Mouse (Mus musculus) activated CD4-positive, CD25-positive, alpha-beta regulatory T cell, adult 4 months (primary cell): Measurements from ENCODE around the gene Lsp1. TPM values are rescaled to one million over a fixed set of nuclear protein-coding genes. Genes with fewer than 3 reads are reported as not detected.

Experiments used
- ATAC-seq: one replicate; pipeline ENCODE4 v1.8.0; 2017
- polyA plus RNA-seq, 2 experiments: library from polyadenylated mRNA; unstranded; fragments of 100-300 nt; shearing (Covaris generic); gene quantifications; one replicate each; pipeline ENCODE4 v1.2.1; 2017

Gene Lsp1
- polyA plus RNA-seq = 1,000 to 10,000 TPM; 1,487 to 1,560 TPM

GRCm38 (mm10) chr7:142460636-142461077 lies at the start of gene Lsp1:
Lsp1 (plus strand) TSS chr7:142460809.
- peak; percentile 45 for ATAC-seq

GRCm38 (mm10) chr7:142413285-142413684 lies 47.3 kb upstream of the Lsp1 start:
- no peak for ATAC-seq

- ATAC-seq = no peak
Observed at GRCm38 (mm10) chr7:142415314-142415713, 45.3 kb upstream of the Lsp1 start.

- ATAC-seq = no peak
Observed at GRCm38 (mm10) chr7:142416225-142416624, 44.4 kb upstream of the Lsp1 start.

- ATAC-seq = no peak
Observed at GRCm38 (mm10) chr7:142418027-142418426, 42.6 kb upstream of the Lsp1 start.

- ATAC-seq = no peak
Observed at GRCm38 (mm10) chr7:142418679-142419078, 41.9 kb upstream of the Lsp1 start.

- ATAC-seq = no peak
Observed at GRCm38 (mm10) chr7:142419887-142420286, 40.7 kb upstream of the Lsp1 start.

GRCm38 (mm10) chr7:142421826-142422225 lies 38.8 kb upstream of the Lsp1 start:
- no peak for ATAC-seq

GRCm38 (mm10) chr7:142425641-142426213 lies 34.9 kb upstream of the Lsp1 start:
- ATAC-seq = no peak

GRCm38 (mm10) chr7:142428213-142428612 lies 32.4 kb upstream of the Lsp1 start:
- ATAC-seq = no peak

- ATAC-seq = no peak
Observed at GRCm38 (mm10) chr7:142430160-142430678, 30.4 kb upstream of the Lsp1 start.

- ATAC-seq = no peak
Observed at GRCm38 (mm10) chr7:142431106-142431505, 29.5 kb upstream of the Lsp1 start.

GRCm38 (mm10) chr7:142433623-142434022 lies 27.0 kb upstream of the Lsp1 start:
- ATAC-seq = no peak

- no peak for ATAC-seq
Observed at GRCm38 (mm10) chr7:142434137-142434865, 26.3 kb upstream of the Lsp1 start, which contains the start of gene Syt8. Syt8 (plus strand) TSS chr7:142434850.

- ATAC-seq = peak; percentile 81
Observed at GRCm38 (mm10) chr7:142435524-142435923, 25.1 kb upstream of the Lsp1 start.

GRCm38 (mm10) chr7:142437324-142437723 lies 23.3 kb upstream of the Lsp1 start:
- no peak for ATAC-seq

GRCm38 (mm10) chr7:142439966-142440365 lies 20.6 kb upstream of the Lsp1 start:
- ATAC-seq = no peak

- ATAC-seq = no peak
Observed at GRCm38 (mm10) chr7:142440657-142441114, 19.9 kb upstream of the Lsp1 start.

- ATAC-seq = no peak
Observed at GRCm38 (mm10) chr7:142441585-142441984, 19.0 kb upstream of the Lsp1 start, which contains the start of gene Tnni2. Tnni2 (plus strand) TSS chr7:142441808.

GRCm38 (mm10) chr7:142442081-142442907 lies 18.3 kb upstream of the Lsp1 start:
- ATAC-seq = no peak

GRCm38 (mm10) chr7:142442908-142443420 lies 17.6 kb upstream of the Lsp1 start:
- ATAC-seq = no peak

GRCm38 (mm10) chr7:142443474-142443873 lies 17.1 kb upstream of the Lsp1 start:
- ATAC-seq = no peak

- no peak for ATAC-seq
Observed at GRCm38 (mm10) chr7:142444171-142444570, 16.4 kb upstream of the Lsp1 start.
